Mouse (Mus musculus) embryonic stem cell, embryonic (primary cell): ENCODE results near the gene Ube2d1.

Experiments used
- CTCF ChIA-PET, 4 experiments: fragments of 300-600 bp in 2 of 4; fragments of 350-600 bp in 2 of 4; sonication (Branson Sonifier 250); formaldehyde crosslinking; loops; one replicate each; lab custom pipeline; 2022; ENCODE audit warnings: inconsistent platforms in 2 of 4; lab: Charles Lee
- POLR2A ChIA-PET, 4 experiments: fragments of 300-600 bp in 2 of 4; fragments of 350-600 bp in 2 of 4; sonication (Branson Sonifier 250); formaldehyde crosslinking; loops; one replicate each; lab custom pipeline; 2022; ENCODE audit warnings: antibody characterized with exemption in 4 of 4, inconsistent platforms in 1 of 4; lab: Charles Lee

Ube2d1 gene

GRCm38 (mm10) chr10:71253147-71253546, 31.9 kb downstream of the Ube2d1 start:
- CTCF ChIA-PET, result interaction anchor here in 2 of 4 experiments (0.5 to 0.7 kb wide), 3 partner anchors 27 to 1117 kb away, joined by 3 to 4 read pairs (median 3); no protein-coding TSS in a partner anchor
- POLR2A ChIA-PET, result no interaction called here

DNA sequence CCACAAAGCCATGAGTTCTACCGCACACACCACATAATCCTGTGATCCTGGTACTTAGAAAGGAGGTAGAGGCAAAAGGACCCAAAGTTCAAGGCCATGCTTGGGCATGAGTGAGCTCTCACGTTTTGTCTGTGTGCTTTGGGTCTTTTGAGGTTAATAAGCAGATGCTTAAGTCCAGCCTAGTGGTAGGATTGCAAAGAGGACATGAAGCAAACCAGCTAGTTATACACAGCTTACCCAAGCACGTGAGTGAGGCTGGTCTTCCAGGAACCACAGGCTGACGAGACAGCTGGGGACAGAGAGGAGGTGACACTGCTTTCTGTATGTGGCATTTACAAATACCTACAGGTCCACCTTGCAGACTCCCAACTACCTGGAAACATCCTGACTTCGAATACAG, 32.6 kb downstream of the Ube2d1 start:
- CTCF ChIA-PET, result no interaction called here
- POLR2A ChIA-PET, result no interaction called here

DNA sequence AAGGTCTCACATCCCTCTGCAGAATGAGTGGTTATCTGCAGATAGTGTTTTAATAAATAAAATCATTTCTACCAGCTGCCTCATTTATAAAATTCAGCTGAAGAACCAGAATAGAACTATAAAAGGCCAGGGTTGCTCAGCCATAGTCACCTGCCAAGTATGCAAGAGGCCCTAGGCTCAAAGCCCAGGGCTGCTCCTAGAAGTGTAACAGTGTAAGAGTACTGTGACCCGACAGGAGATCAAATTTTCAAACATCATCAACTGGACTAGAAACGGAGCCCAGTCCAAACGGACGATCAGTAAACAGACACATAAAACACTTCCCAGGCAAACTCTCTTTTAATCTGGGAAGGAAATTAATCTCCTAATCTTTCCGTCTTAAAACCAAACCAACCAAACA, 33.2 kb downstream of the Ube2d1 start:
- CTCF ChIA-PET, result no interaction called here
- POLR2A ChIA-PET, result interaction anchor here in 1 of 4 experiments (1.7 kb wide), 1 partner anchor 30 kb away, joined by 3 read pairs; no protein-coding TSS in a partner anchor

GRCm38 (mm10) chr10:71251256-71251655, 33.8 kb downstream of the Ube2d1 start:
- CTCF ChIA-PET, result interaction anchor here in 2 of 4 experiments (0.9 to 1.0 kb wide), 2 partner anchors 25 to 55 kb away, joined by 3 read pairs; no protein-coding TSS in a partner anchor

GRCm38 (mm10) chr10:71250472-71250871, 34.6 kb downstream of the Ube2d1 start:
- ChIA-PET POLR2A (interaction anchor here in 1 of 4 experiments (1.7 kb wide), 1 partner anchor 28 kb away, joined by 3 read pairs; no protein-coding TSS in a partner anchor), CTCF (interaction anchor here in 3 of 4 experiments (0.6 to 1.0 kb wide), 3 partner anchors 24 to 76 kb away, joined by 3 read pairs; no protein-coding TSS in a partner anchor)

More at GRCm38 (mm10) chr10:71251256-71251655, 33.8 kb downstream of the Ube2d1 start:
- POLR2A ChIA-PET, result interaction anchor here in 1 of 4 experiments (1.7 kb wide), 1 partner anchor 29 kb away, joined by 3 read pairs; no protein-coding TSS in a partner anchor

- ChIA-PET CTCF (no interaction called here), POLR2A (no interaction called here)
These were observed 35.8 kb downstream of the Ube2d1 start for GRCm38 (mm10) chr10:71249086-71249880.

DNA sequence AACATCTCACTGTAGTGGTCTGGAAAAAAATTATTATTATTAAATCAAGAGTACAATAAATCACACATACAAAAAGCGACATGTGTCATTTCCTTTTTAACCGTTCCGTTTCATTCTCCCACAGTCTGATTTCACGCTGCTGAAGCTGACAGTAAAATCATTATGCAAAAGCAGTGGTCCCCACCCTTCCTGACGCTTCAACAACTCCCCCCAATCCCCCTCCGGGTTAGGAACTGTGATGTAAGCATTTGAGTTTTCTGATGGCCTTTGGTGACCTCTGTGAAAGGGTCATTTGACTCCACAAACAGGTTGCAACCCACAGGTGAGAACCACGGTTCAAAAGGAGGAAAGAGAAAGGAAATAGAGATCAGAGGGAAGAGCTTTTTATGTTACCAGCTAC, 38.1 kb downstream of the Ube2d1 start:
- POLR2A ChIA-PET, result interaction anchor here in 1 of 4 experiments (0.7 to 1.7 kb wide), 4 partner anchors 14 to 522 kb away, joined by 3 to 6 read pairs (median 4); no protein-coding TSS in a partner anchor

DNA sequence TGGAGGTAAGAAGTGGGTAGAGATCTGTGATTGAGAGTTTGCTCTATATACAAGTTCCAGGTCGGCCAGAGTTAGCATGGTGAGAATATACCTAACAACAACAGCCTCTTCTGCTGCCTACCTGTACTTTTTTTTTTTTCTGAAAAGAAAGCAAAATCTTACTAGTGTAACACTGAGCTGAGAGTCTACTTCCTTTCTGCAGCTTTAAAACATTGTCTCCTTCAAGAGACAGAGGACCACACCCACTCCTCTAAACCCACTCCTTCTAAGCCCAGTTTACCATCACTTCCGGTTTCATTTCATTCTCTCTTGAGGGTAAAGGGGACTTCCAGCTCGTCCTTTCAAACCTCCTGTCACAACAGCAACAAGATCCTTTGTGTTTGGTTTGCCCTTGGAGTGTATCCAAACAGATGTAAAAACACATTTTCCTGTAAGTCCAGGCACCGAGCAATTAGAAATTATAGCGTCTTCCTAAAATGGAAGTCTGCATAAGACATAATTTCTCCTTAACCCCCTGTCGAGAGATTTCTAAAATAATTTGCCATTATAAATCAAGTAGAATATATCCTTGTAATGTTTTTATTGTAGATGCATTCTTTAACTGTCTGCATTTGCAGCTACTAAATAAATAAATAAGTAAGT, 45.5 kb downstream of the Ube2d1 start:
- POLR2A ChIA-PET, result interaction anchor here in 2 of 4 experiments (0.6 to 2.1 kb wide), 6 partner anchors 13 to 297 kb away, joined by 3 to 10 read pairs (median 3); partner anchors contain the start of gene Ipmk (in 1 of the 2)
- CTCF ChIA-PET, result interaction anchor here in 2 of 4 experiments (0.9 to 1.0 kb wide), 2 partner anchors 13 kb away, joined by 3 read pairs; no protein-coding TSS in a partner anchor

More for the DNA sequence above, 38.1 kb downstream of the Ube2d1 start:
- CTCF ChIA-PET, result interaction anchor here in 1 of 4 experiments (1.2 kb wide), 1 partner anchor 22 kb away, joined by 3 read pairs; no protein-coding TSS in a partner anchor

DNA sequence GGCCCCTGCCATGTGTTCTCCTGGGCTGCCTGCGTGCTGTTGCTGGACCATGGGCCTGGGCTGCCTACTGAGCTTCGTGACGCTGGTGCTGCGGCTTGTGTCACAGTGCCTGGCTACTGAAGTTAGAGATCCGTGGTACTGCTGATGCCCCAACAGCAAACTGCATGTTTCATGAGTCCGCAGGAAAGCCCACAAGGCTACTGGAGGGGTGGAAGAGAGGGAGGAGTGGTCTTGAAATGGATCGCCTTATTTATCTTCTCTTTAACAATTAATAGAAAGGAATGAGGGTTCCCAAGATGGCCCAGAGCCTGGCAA, 46.9 kb downstream of the Ube2d1 start, which contains the start of gene Tfam:
Gene Tfam, minus strand, starts transcription at position 41 of the 315 bp plus-strand sequence.
- POLR2A ChIA-PET, result interaction anchor here in 1 of 4 experiments (0.6 to 2.1 kb wide), 2 partner anchors 12 to 662 kb away, joined by 4 to 10 read pairs; no protein-coding TSS in a partner anchor
- CTCF ChIA-PET, result no interaction called here

DNA sequence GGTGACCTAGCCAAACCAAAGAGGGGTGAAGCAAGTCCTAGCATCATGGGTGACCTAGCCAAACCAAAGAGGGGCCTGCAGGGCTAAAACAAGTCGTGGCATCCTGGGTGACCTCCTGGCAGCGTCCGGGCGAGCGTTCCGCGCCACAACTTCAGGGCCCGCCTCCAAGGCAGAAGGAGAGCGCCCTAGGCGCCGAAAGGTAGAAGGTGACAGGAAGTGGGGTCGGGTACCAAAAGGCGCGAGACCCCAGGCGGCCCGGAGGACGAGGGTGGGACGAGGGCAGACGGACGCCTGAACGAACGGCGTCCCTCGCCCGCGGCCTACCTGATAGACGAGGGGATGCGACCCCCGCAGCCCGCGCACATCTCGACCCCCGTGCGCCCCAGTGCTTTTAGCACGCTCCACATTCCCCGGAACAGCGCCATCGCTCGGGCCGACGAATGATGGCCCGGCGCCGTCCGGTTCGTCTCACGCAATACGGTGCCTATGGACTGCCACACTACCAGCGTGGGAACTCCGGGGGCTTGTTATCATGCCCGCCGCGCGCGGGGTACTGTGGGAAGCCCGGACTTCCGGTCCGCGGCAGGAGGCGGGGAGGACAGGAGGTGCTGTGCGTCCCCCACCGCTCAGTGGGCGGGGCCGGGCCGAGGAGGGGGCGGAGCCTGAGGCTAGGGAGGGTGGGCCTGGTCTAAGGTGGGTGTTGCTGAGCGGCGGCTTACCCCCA, 47.4 kb downstream of the Ube2d1 start:
- POLR2A ChIA-PET, result interaction anchor here in 2 of 4 experiments (0.6 to 3.5 kb wide), 5 partner anchors 11 to 110 kb away, joined by 3 to 19 read pairs (median 3); partner anchors contain the start of gene Ipmk (in 1 of the 2)
- CTCF ChIA-PET, result interaction anchor here in 1 of 4 experiments (3.2 kb wide), 1 partner anchor 12 kb away, joined by 15 read pairs; no protein-coding TSS in a partner anchor

GRCm38 (mm10) chr10:71234071-71234470, 51.0 kb downstream of the Ube2d1 start:
- ChIA-PET POLR2A (interaction anchor here in 1 of 4 experiments (1.3 to 3.5 kb wide), 3 partner anchors 8 to 113 kb away, joined by 5 to 19 read pairs (median 8); partner anchors contain the start of gene Ipmk), CTCF (interaction anchor here in 2 of 4 experiments (0.6 to 2.3 kb wide), 3 partner anchors 8 to 148 kb away, joined by 3 to 11 read pairs (median 6); no protein-coding TSS in a partner anchor)

DNA sequence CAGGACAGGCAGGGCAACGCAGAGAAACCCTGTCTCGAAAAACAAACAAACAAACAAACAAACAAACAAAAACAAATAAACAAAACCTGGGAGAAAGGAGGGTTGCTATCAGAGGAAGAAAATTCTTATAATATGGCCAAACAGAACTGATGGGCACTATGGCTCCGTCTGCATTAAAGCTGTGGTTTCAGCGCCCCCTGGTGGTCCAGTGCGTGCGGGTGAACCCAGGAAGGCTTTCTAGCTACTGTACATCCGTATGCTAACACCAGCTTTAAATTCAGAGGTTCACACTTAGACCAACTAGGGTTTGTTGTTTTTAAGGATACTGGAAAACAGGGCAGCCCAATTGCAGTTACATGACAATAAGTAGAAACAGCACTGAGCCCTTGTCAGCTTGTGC, 59.2 kb downstream of the Ube2d1 start:
- POLR2A ChIA-PET, result interaction anchor here in 3 of 4 experiments (0.6 to 2.5 kb wide), 20 partner anchors 8 to 259 kb away, joined by 3 to 19 read pairs (median 4); partner anchors contain the start of genes Ipmk (in 1 of the 3), Tfam (in 1 of the 3) and Ube2d1 (in 1 of the 3)
- CTCF ChIA-PET, result interaction anchor here (0.6 to 1.9 kb wide), 63 partner anchors 8 to 1090 kb away, joined by 3 to 21 read pairs (median 3); partner anchors contain the start of gene Ipmk (in 1 of the 4)

GRCm38 (mm10) chr10:71223101-71223500, 62.0 kb downstream of the Ube2d1 start:
- CTCF ChIA-PET, result interaction anchor here in 1 of 4 experiments (0.6 kb wide), 1 partner anchor 176 kb away, joined by 5 read pairs; no protein-coding TSS in a partner anchor
- POLR2A ChIA-PET, result interaction anchor here in 2 of 4 experiments (0.6 to 1.9 kb wide), 4 partner anchors 10 to 118 kb away, joined by 3 to 8 read pairs (median 4); no protein-coding TSS in a partner anchor

DNA sequence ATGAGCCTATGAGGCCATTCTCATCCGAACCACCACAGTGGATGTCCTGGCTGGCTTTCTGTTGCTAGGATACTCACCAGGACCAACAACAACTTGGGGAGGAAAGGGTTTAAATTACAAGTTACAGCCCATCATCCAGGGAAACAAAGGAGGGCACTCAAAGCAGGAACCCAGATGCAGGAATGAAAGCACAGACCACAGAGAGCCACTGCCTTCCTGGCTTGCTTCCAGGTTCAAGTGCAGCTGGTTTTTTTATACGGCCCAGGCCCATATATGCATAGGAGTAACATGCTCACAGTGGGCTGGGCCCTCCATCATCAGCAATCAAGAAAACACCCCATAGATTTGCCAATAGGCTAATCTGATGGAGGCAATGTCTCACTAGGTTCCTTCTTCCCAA, 62.4 kb downstream of the Ube2d1 start:
- ChIA-PET POLR2A (interaction anchor here in 2 of 4 experiments (0.9 to 1.9 kb wide), 3 partner anchors 11 to 117 kb away, joined by 4 to 8 read pairs (median 5); no protein-coding TSS in a partner anchor), CTCF (no interaction called here)

DNA sequence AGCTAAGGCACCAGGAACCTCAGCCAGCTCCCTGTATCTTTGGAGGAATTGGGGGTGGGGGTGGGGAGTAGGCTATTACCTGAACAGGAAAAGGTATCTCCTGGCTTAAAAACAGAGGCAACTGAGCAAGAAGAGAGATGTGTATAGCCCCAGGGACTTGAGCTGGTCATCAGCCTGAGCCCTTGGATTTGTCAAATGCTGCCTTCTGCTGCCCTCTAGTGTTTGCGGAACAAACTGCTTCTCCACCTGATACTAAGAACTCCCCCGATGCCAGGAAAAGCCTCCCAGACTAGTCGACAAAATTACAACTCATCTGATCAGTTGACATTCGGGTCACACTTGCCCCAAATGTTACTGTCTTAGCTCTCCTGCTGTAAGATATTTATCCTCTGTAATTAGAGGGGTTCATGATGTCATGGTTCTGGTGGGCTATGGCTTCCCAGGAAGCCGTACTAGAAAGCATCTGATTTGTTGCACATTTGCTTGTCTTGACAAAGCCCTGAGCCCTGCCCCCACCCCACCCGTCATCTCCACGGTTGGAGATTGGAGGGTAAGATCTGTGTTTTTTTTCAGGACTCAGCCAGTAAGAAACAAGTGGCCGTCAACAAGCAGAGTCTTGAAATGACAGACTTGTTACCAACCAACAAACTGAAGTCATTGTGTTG, 66.7 kb downstream of the Ube2d1 start:
- ChIA-PET POLR2A (interaction anchor here in 3 of 4 experiments (0.6 to 2.3 kb wide), 11 partner anchors 8 to 974 kb away, joined by 3 to 9 read pairs (median 4); partner anchors contain the start of genes Bicc1 (in 1 of the 3) and Slc16a9 (in 1 of the 3)), CTCF (interaction anchor here (0.6 to 2.4 kb wide), 39 partner anchors 8 to 1766 kb away, joined by 3 to 21 read pairs (median 4); partner anchors contain the start of genes Bicc1 (in 1 of the 4) and Slc16a9 (in 1 of the 4))

- POLR2A ChIA-PET, result interaction anchor here in 1 of 4 experiments (1.6 to 2.3 kb wide), 2 partner anchors 8 to 10 kb away, joined by 7 to 9 read pairs; no protein-coding TSS in a partner anchor
These were observed 69.1 kb downstream of the Ube2d1 start for GRCm38 (mm10) chr10:71215996-71216395.

More at GRCm38 (mm10) chr10:71215996-71216395, 69.1 kb downstream of the Ube2d1 start:
- CTCF ChIA-PET, result interaction anchor here in 3 of 4 experiments (0.7 to 2.4 kb wide), 3 partner anchors 10 to 912 kb away, joined by 4 to 21 read pairs (median 13); no protein-coding TSS in a partner anchor
